Mouse (Mus musculus) urinary bladder, postnatal 36 days (tissue): ENCODE data around the gene Nr2f6.

Source experiments
- DNase-seq, 2 experiments: peaks; one replicate each; pipeline ENCODE4 v3.0.0; 2022; ENCODE audit warnings: low spot score in 2 of 2, mixed read lengths in 1 of 2

Gene Nr2f6

DNA sequence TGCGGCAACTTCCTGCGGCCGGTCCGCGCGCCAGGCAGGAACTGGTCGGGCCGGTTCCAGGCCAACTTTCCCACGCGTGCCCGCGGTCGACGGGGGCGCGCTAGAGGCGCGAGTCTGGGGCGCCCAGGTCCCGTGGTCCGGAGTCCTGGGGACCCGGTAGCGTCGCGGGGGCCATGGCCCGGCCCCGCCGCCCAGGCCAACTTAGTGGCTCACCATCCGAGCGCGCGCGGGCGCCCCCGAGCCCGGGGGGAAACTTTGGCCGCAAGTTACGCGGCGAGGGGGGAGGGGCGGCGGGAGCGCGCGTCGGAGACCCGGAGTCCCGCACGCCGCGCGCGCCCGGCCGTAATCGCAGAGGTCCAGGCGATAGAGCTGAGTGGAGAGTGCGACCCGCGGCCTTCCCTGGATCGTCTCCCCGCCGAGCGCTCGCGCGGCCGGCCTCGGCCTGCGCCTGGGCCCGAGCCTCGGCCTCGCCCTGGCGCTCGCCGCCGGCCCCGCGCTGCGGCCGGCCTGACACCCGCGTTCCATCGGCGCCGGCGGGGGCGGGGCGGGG lies at the start of gene Nr2f6:
Gene Nr2f6, minus strand, starts transcription at position 540 of the 550 bp plus-strand sequence.
- DNase-seq, result peak; percentile 78 to 79

GRCm38 (mm10) chr8:71422121-71422520 lies 40.4 kb upstream of the Nr2f6 start:
- no peak for DNase-seq

- no peak for DNase-seq
These were observed 29.9 kb upstream of the Nr2f6 start for GRCm38 (mm10) chr8:71411535-71412273.

DNA sequence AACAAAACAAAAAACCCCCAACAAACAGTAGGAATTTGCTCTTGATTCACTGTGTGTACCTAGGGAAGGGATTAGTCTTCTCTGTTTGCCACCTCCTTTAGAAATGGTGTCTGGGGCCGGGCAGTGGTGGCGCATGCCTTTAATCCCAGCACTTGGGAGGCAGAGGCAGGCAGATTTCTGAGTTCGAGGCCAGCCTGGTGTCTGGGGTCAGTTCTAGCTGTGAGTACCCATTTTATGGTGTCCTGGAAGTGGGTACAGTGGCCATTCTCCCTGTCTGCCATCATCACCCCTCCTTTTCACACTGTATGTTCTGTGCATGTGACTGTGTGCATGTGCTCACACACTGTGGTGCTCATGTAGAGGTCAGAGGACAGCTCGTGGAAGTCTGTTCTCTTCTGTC lies 26.5 kb upstream of the Nr2f6 start:
- DNase-seq, result no peak

DNA sequence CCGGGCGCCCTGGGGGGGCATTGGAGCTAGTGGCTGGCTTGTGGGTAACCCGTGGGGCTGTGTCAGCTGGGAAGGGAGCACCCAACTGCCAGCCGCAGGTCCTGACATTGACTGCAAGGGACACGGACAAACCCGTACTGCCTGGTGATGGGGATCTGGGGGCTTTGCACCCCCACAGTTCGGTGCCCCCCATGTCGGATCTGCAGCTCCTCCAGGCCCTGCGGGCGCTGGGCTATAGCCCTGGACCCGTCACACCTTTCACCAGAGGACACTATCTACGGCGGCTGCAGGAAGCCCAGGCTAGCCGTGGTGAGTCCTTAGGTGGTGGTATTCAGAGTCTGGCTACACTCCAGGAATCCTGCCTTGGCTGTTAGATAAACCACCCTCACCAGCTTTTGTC lies 25.7 kb upstream of the Nr2f6 start:
- DNase-seq, result no peak

DNA sequence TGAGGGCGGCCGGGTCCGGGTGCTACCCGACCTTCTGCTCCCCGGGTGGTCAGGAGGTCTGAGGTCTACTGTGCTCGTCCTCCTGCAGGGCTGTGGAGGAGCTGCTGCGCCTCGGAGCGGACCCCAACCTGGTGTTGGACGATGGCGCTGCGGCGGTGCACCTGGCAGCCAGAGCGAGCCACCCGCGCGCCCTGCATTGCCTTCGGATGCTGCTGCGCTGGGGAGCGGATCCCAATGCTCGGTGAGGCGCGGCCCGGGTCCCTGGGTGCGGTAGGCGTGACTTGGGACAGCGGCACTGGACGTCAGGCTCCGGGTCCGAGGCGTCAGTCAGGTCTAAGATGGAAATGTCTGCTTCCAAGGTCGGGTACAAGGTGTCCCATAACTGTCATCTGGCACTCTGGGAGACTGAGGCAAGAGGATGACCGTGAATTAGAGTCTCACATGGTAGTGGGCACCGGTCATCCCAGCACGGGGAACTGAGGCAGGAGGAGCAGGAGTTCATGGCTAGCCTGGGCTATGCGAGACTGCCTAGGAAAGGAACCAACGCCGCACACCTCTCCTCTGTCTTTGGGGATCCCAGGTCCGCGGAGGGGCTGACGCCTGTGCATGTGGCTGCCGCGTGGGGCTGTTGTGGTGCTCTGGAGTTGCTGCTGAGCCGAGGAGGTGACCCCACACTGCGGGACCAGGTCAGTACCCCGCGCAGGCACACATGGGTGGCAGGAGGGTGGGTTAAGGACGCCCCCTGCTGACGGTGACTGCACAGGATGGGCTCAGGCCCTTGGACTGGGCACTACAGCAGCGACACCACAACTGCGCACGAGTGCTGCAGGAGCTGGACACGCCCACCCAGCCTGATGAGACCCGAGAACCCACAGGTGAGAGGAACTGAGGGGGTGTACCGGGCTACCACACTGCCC lies 24.6 kb upstream of the Nr2f6 start:
- DNase-seq, result peak in 1 of 2 experiments; percentile 61

DNA sequence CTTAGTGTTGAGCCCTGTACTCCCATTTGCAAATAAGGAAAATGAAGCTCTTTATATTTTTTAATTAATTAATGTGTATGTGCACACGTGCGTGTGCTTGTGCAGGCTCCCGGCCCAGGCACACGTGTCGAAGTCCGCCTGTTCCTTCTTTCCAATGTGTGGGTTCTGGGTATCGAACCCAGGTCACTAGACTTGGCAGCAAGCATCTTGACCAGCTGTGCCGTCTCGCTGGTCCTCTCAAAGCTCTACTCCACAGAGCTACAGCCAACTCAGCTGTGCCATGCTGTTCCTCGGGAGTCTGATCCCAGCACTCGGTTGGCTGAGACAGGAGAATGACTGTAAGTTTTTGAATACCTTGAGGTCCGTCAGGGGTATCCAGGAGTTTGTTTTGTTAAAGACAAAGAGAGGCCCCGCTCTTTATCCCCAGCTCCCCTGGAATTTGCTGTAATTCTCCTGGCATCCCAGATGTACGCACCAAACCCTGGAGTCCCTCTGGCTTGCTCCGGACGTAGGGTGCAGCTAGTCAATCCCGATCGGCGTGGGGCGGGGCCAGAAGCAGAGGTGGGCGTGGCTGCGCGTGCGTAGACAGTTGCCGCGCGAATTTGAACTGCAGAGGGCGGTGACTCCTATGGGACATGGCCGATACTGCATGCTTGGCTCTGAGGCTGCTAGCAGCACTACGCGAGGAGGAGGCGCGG lies 23.8 kb upstream of the Nr2f6 start, which contains the start of gene Ankle1:
Gene Ankle1, plus strand, starts transcription at position 610 of the 698 bp plus-strand sequence.
- peak; percentile 98 for DNase-seq

DNA sequence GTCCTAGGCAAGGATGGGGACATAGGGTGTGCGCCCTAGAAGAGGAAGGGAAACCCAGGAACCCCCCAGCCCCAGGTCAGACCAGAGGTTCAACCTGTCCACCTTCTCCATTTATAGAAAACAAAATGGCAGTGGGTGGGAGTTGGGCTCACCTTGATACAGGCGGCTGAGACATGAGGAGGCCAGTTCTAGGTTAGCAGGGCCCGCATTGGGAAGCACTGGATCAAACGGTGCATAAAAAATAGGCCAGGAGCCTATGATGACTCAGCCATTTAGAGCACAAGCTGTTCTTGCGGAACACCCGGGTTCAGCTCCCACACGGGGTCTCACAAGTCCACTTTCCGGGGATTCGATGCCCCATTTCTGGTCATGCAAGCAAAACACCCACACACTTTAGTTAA lies 23.2 kb upstream of the Nr2f6 start:
- DNase-seq, result no peak

DNA sequence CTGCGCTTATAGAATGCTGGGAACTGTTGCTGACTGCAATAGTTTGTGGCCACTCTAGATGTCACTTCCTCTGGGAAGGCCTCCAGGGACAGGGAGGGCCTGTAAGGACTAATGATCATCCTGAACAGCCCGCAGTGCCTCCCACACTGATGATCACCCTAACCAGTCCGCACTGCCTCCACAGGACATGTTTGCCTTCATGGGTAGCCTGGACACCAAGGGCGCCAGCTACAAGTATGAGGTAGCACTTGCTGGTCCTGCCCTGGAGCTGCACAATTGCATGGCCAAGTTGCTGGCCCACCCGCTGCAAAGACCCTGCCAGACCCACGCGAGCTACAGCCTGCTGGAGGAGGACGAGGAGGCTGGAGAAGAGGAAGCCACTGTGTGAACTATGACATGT lies 22.3 kb upstream of the Nr2f6 start:
- DNase-seq, result no peak

GRCm38 (mm10) chr8:71403107-71403885 lies 21.5 kb upstream of the Nr2f6 start:
- DNase-seq, result no peak

DNA sequence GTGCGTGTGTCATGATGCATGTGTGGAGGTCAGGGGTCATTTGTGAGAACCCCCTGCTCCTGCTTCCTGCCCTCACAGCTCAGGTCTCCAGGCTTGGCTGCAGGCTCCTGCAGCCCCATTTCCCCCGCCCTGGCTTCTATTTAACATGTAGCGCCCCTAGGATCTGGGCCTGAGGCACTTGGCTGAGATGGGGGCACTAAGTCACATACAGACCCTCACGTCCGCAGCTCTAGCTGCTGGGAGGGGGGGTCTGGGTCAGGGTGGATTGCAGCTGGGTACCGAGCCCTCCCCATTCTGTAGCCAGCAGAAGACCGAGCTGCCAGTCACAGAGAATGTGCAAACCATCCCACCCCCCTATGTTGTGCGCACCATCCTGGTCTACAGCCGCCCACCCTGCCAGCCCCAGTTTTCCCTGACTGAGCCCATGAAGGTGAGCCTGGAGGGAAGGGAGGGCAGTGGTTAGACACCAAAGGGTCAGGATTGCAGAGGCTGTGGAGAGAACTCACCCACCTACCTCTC lies 20.7 kb upstream of the Nr2f6 start:
- DNase-seq, result no peak

- DNase-seq, result no peak
These were observed 19.7 kb upstream of the Nr2f6 start for GRCm38 (mm10) chr8:71401454-71401853.

DNA sequence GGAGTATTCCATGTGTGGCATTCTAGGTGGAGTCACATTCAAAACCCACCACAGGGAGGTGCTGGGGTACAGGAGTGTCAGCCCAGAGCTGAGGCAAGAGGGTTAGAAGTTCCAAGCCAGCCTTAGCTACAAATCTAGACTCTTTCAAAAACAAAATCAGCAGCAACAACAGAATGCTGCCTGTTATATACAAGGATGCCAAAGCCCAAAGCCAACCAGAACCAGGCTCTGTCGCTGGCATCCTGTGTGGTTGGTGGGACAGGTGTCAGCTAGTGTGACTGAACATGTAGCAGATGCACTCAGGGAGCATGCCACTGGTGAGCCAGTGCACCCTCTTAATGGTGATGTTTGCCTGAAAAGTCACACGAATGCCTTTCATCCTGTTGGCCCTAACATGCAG lies 19.1 kb upstream of the Nr2f6 start:
- no peak for DNase-seq

GRCm38 (mm10) chr8:71397701-71398100 lies 15.9 kb upstream of the Nr2f6 start:
- DNase-seq, result no peak

GRCm38 (mm10) chr8:71396639-71397305 lies 15.0 kb upstream of the Nr2f6 start, which contains the start of gene Babam1:
Gene Babam1 (plus strand): TSS chr8:71396861.
- peak; percentile 85 to 93 for DNase-seq

- no peak for DNase-seq
These were observed 13.9 kb upstream of the Nr2f6 start, which contains the start of gene Ushbp1 for GRCm38 (mm10) chr8:71395629-71396028. Gene Ushbp1 (minus strand): TSS chr8:71395802.

DNA sequence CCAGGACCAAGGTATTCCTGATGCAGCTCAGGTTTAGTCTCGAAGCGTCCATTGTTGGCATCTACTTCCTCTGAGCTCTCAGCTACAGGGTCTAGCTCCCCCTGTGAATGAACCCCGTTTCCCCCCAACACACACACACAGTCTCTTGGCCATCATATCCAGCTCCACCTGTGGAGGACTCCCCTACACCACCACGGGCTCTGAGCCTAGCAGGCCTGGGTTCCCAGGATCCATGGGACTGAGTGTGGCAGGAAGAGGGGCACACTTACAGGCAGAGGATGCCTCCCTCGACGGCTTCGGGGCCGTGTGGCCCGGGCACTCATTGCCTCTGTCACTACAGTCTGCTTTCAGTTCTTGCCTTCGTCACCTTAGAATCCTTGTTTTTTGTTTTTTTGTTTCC lies 13.3 kb upstream of the Nr2f6 start:
- DNase-seq, result no peak

DNA sequence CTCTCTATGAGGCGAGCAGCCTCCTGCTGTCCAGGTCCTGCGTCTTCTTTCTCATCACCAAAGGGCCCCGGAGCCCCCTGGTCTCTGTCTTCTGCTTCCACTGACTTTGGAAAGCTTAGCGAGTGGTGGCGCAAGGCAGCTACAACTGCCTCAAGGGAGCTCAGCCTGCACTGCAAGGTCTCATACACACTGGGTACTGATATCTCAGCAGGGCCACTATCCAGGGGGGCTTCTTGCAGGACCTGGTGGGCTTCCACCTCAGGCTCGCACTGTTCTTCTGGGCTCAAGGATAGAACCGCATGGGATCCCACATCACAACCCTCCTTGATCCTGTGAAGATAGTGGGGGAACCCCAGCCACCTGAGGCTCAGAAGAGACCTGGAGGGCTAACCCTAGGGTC lies 12.7 kb upstream of the Nr2f6 start:
- no peak for DNase-seq

DNA sequence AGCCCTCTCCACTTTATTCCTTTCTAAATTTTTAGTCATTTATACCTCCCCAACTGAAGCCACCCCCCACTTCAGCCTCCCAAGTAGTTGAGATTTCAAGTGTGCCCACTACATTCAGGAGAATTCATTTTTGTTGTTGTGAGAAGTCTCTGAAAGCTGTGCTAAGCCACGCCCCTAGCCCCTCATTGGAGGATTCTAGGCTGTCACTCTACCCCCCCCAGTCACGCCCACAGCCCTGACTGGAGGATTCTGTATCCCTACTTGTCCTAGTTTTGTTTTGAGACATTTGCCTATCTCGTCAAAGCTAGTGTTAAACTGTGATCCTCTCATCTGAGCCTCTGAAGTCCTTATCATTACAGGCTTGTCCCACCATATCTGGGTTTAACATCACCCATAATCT lies 11.1 kb upstream of the Nr2f6 start:
- no peak for DNase-seq

DNA sequence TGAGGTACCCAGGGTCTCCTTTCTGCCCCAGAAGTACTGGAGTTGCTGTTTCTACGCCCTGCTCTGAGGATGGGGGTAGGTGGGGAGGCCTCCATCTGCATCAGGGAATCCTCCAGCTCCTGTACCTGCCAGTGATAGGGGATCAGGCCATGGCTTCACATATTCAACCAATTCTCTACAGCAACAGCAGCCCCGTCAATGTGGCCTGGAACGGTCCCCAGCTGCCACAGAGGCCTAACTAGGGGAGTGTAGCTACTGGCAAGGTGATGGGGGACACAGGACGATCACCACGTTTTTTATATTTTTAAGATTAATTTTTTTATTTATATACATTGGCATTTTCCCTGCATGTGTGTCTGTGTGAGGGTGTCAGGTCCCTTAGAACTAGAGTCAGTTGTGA lies 10.6 kb upstream of the Nr2f6 start:
- no peak for DNase-seq
